Mouse (Mus musculus) megakaryocyte, adult 5-6 weeks (primary cell): ENCODE data around the gene Olfr340. TPM values are rescaled to one million over a fixed set of nuclear protein-coding genes. Genes with fewer than 3 reads are reported as not detected.
"Not testable (repeated sequence)": the region's sequence is repeated elsewhere in the genome, so short reads cannot be mapped to it uniquely, and the experiment has no call there.

Experiments
- ATAC-seq: 2 replicates; pipeline ENCODE4 v1.8.0; 2016; ENCODE audit warnings: mild to moderate bottlenecking, inconsistent platforms; ENCODE audit not compliant: poor library complexity, severe bottlenecking
- total RNA-seq, 2 experiments: library from RNA; stranded (forward) in 1 of 2; stranded (reverse) in 1 of 2; fragments of 153-499, 151-499 nt in 1 of 2; fragments of 221-1000, 200-1000 nt in 1 of 2; gene quantifications; 2 replicates each; pipeline versions ENCODE4 v1.2.3 to v1.2.4; 2015 to 2017

The Olfr340 gene
- total RNA-seq (2015) (not detected in 2 replicates), total RNA-seq (2017) (not detected in 2 replicates)

DNA sequence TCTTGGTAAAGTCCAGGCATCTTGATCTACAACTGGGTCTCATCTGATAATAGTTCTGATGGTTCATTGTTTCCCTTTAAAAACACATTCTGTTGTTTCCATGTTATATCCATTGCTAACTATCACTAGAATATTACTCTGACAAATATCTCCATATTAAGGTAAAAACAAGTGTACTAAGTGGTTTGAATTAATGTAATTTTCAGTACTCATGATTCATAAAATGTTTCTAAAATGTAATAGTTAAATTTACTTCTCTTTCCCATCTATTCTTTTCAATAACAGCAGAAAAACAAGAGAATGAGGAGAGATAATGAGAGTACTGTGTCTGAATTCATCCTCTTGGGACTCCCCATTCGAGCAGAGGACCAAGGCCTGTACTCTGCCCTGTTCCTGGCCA is at the start of gene Olfr340:
Gene Olfr340, plus strand, starts transcription at position 301 of the 400 bp plus-strand sequence.
- ATAC-seq, result no peak

DNA sequence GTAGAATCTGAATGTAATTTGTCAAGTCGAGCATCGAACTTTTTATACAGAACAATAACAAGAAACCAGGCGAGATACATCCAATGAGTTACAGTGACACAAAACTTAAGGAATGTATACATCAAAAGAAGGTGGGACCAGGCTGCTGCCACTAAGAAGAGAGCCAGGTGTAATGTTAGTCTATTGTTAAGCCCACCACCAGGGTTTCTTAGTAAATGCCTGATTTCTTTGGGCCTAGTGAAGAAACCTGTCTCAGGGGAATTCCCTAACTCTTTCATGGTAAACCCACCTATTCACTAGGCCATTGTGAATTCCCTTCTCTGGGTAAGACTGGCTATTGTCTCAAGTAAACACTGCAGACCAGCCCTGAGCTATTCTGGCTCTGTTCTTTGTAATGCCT is 37.2 kb upstream of the Olfr340 start:
- not testable (repeated sequence) for ATAC-seq

DNA sequence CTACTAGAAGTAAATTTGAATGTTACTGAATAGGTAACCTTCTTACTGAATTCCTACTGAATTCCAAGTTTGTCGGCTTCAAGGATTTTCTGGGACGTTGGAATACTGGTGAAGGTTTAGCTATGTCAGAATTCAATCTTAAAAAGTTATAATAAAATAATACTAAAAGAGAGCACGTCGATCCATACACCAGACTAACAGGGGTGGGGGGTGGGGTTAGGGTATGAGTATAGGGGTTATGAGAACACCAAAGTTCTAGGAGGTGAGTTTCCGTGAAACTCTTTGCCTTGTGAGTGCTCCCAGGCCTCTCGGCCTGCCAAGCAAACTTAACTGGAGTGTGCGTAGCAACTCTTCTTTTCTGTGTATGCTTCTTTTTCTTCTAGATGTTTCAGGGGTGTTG is 36.8 kb upstream of the Olfr340 start:
- ATAC-seq, result not testable (repeated sequence)

DNA sequence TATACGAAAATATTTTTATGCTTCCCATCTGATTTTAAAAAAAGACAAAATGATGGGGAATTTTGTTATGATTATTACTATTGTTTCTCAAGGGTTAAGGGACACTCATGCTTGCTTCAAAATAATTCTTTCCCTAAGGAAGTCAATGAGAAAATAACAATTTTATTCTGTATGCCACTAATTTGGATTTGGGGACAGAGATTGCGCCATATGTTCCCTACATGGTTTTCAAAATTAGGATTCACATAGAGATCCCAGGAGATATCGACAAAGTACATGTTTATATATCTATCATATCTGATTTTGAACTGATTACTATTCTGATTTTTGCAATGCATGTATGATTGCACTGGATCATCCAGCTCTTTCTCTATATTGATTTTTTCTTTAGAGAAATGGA is 33.7 kb upstream of the Olfr340 start, which contains the start of gene Olfr339:
Gene Olfr339, plus strand, starts transcription at position 301 of the 400 bp plus-strand sequence.
- ATAC-seq, result no peak

DNA sequence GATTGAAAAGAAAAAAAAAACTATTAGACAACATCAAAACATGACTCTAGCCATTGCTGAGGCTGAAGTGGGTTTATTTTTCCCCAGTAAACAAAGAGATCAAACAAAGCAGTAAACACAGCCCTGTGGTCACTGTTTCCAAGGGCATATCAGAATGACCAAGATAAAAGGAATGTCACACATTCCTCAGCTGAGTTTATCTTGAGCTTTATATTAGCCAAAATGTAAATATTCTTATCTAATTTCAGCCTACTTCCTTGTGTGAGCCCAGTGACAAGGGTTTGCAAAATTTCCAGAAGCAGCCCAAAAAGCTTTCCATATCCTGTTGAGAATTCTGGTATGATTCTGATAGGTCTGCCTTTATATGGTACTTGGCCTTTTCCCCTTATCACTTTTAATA is 21.2 kb downstream of the Olfr340 start:
- ATAC-seq, result no peak

DNA sequence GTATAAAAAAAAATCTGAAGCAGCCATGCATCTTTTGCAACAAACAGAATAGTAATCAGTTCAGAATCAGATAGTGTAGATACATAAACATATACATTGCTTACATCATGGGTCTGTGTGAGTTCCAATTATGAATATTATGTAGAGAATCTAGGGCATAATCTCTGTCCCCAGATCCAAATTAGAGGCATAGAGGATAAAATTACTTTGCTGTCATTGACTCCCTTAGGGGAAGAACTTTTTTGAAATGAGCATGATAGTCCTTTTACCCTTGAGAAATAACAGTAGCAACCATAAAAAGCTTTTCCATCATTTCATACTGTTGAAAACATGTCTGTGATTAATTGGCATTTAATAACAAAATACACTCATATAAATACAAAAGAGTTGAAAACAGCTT is 30.0 kb downstream of the Olfr340 start, which contains the start of gene Olfr341:
Gene Olfr341, minus strand, starts transcription at position 101 of the 400 bp plus-strand sequence.
- ATAC-seq, result no peak

Other genes starting within 250 kb of the Olfr340 start
- gene Ptgs1, start 222.2 kb upstream of the Olfr340 start, total RNA-seq (2015), result 20.2 and 21.3 TPM in 2 replicates
- gene Ptgs1, start 222.2 kb upstream of the Olfr340 start, total RNA-seq (2017), result 18.9 and 32.4 TPM in 2 replicates
- not detected in 2 replicates for gene Olfr338, start 79.1 kb upstream of the Olfr340 start, total RNA-seq (2015)
- not detected in 2 replicates for gene Olfr338, start 79.1 kb upstream of the Olfr340 start, total RNA-seq (2017)
- not detected in 2 replicates for gene Olfr339, start 33.6 kb upstream of the Olfr340 start, total RNA-seq (2015)
- not detected in 2 replicates for gene Olfr339, start 33.6 kb upstream of the Olfr340 start, total RNA-seq (2017)
- not detected in 2 replicates for gene Olfr341, start 29.9 kb downstream of the Olfr340 start, total RNA-seq (2015)
- gene Olfr341, start 29.9 kb downstream of the Olfr340 start, total RNA-seq (2017), result not detected in 2 replicates
- gene Olfr342, start 72.4 kb downstream of the Olfr340 start, total RNA-seq (2015), result not detected in 2 replicates
- gene Olfr342, start 72.4 kb downstream of the Olfr340 start, total RNA-seq (2017), result not detected in 2 replicates
- not detected in 2 replicates for gene Olfr344, start 114.1 kb downstream of the Olfr340 start, total RNA-seq (2015)
- gene Olfr344, start 114.1 kb downstream of the Olfr340 start, total RNA-seq (2017), result not detected in 2 replicates
- not detected in 2 replicates for gene Olfr345, start 187.5 kb downstream of the Olfr340 start, total RNA-seq (2015)
- gene Olfr345, start 187.5 kb downstream of the Olfr340 start, total RNA-seq (2017), result not detected in 2 replicates
- gene Olfr346, start 233.2 kb downstream of the Olfr340 start, total RNA-seq (2015), result not detected in 2 replicates
- not detected in 2 replicates for gene Olfr346, start 233.2 kb downstream of the Olfr340 start, total RNA-seq (2017)